In the genomic region with DNA sequence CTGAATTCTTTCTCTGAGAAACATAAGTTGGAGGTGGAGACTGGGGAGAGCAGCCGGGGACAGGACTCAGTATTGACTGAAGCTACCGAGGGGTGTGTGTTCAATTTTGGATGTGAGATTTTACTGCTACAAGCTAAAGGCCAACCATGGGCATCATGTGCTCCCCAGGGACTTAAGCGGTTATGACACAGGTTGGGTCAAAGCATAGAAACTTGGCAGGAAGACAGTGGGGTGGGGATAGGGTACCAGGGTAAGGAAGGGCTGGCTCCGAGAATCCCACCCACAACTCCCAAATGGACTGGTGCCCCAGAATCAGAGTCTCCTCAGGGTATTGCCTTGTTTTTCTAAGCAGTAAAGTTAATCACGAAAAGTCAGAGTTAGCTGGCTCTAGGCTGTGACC, we compare ENCODE assay signal across 16 mouse cellular contexts.
"Had no signal": no experiment of that assay in that cellular context is flagged by ENCODE, and none has a peak within 500 bp of the region (broad histone marks: within the 10 kb centered on the region; RNA-seq: fewer than 3 reads in every experiment).

No protein-coding gene starts in this region.

- H3K27ac ChIP-seq: kidney, postnatal 0 days; layer of hippocampus, adult 2 months; liver, embryonic 15.5 days; neural tube, embryonic 12.5 days; stomach, embryonic 15.5 days had no signal

- H3K4me2 ChIP-seq: liver, embryonic 11.5 days; liver, embryonic 15.5 days; neural tube, embryonic 12.5 days; stomach, embryonic 15.5 days had no signal

- H3K9ac ChIP-seq: liver, embryonic 15.5 days; neural tube, embryonic 12.5 days; stomach, embryonic 15.5 days had no signal

- DNase-seq: kidney, postnatal 4 days; left cerebral cortex, postnatal 4 days; lung, adult 2 months; lung, postnatal 36 days; midbrain, embryonic 14.5 days; right cerebral cortex, postnatal 4 days; thymus, adult 2 months; thymus, postnatal 25 days had no signal

- H3K4me3 ChIP-seq: layer of hippocampus, adult 2 months; liver, embryonic 15.5 days; myocyte; neural tube, embryonic 12.5 days; stomach, embryonic 15.5 days had no signal

- H3K9me3 ChIP-seq: liver, embryonic 15.5 days; neural tube, embryonic 12.5 days; stomach, embryonic 15.5 days had no signal

- H3K27me3 ChIP-seq: liver, embryonic 15.5 days; neural tube, embryonic 12.5 days; stomach, embryonic 15.5 days had no signal

- H3K36me3 ChIP-seq: liver, embryonic 15.5 days; neural tube, embryonic 12.5 days; stomach, embryonic 15.5 days had no signal

- H3K4me1 ChIP-seq: liver, embryonic 15.5 days; stomach, embryonic 15.5 days had no signal

- ATAC-seq: lung, postnatal 0 days had no signal
